Mouse (Mus musculus): ENCODE data around the gene Lrrc20. TPM values are rescaled to one million over a fixed set of nuclear protein-coding genes. Genes with fewer than 3 reads are reported as not detected.

Lrrc20 gene
- polyA plus RNA-seq, 1 experiment: 10.9 TPM

DNA sequence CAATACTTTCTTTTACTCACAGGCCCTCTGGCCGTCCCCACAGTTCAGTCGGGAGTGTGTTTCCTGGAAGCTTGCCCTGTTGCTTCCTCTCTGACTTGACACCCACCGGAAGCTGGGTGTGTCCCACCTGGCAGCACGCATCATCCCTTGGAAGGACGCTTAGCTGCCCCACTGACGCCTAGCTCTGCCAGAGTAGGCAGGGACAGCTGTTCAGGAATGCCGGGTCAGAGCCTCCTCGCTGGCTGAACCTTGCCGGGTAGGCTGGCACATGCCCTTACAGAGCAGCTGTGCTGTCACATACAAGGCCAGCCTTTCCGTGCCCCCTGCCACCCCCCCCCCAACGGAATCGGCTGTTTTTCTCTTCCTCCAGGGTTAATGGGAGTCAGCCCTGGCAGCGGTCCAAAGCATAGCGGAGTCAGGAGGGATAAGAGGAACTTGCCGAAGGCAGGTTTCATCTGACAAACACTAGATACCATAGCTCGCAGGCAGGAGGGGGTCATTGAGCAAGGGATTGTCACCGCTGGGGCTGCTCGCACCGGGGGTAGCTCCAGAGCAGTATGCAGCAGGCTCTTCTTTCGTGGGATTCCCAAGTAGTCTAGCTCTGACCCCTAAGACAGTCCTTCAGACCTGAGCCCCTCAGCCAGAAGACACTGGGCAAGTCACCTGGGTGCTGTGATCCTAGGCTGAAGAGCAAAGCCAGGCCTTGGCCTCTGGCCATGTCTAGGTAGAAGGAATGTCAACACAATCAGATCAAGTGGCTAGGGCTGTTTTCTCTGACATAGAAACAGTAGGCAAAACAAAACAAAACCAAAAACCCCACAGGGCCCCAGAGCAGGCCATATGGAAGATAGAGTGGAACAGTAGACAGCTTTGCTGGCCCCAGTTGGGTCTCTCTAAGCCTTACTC lies 60.8 kb downstream of the Lrrc20 start:
- TF ChIP-seq POLR2A (IDR thresholded peaks at IDR 0.05; ENCODE audit: control insufficient read depth, extremely low read depth, insufficient read depth, low read length, poor library complexity) (no peak), CTCF (IDR thresholded peaks at IDR 0.05; ENCODE audit: borderline replicate concordance, control insufficient read depth, extremely low read depth, insufficient read depth, low read length, poor library complexity) (no peak)
- Histone ChIP-seq H3K4me3 (ENCODE audit: control insufficient read depth, insufficient read depth, low read length) (0 out of 2 replicates have a peak overlapping the region, but pooled peaks have one; percentile 0), H3K27ac (ENCODE audit: control insufficient read depth, insufficient read depth, low read length) (no peak overlapping the region), H3K27me3 (ENCODE audit: control insufficient read depth, insufficient read depth, low read length) (no peaks in the 10 kb centered on the region), H3K36me3 (ENCODE audit: control insufficient read depth, insufficient read depth, low read length) (no peaks in the 10 kb centered on the region), H3K4me1 (replicated peaks; ENCODE audit: control insufficient read depth, insufficient read depth, low read length) (peaks cover 17% of the 10 kb centered on the region)
- 18% methylated on average over 20 of the region's 20 CpGs for WGBS
- no peak for DNase-seq

- TF ChIP-seq CTCF (IDR thresholded peaks at IDR 0.05; ENCODE audit: borderline replicate concordance, control insufficient read depth, extremely low read depth, insufficient read depth, low read length, poor library complexity) (no peak), POLR2A (IDR thresholded peaks at IDR 0.05; ENCODE audit: control insufficient read depth, extremely low read depth, insufficient read depth, low read length, poor library complexity) (no peak)
- no peaks in the 10 kb centered on the region for H3K36me3 ChIP-seq (ENCODE audit: control insufficient read depth, insufficient read depth, low read length)
- H3K27ac ChIP-seq (ENCODE audit: control insufficient read depth, insufficient read depth, low read length): no peak overlapping the region
- H3K27me3 ChIP-seq (ENCODE audit: control insufficient read depth, insufficient read depth, low read length): no peaks in the 10 kb centered on the region
- WGBS: 90% methylated on average over 5 of the region's 5 CpGs
- H3K4me3 ChIP-seq (ENCODE audit: control insufficient read depth, insufficient read depth, low read length): no peak overlapping the region
- H3K4me1 ChIP-seq (replicated peaks; ENCODE audit: control insufficient read depth, insufficient read depth, low read length): peaks cover 17% of the 10 kb centered on the region
- DNase-seq: no peak
Observed at GRCm38 (mm10) chr10:61537036-61537380, 61.4 kb downstream of the Lrrc20 start.

- Histone ChIP-seq H3K27me3 (ENCODE audit: control insufficient read depth, insufficient read depth, low read length) (no peaks in the 10 kb centered on the region), H3K4me3 (ENCODE audit: control insufficient read depth, insufficient read depth, low read length) (no peak overlapping the region), H3K4me1 (replicated peaks; ENCODE audit: control insufficient read depth, insufficient read depth, low read length) (peaks cover 17% of the 10 kb centered on the region), H3K36me3 (ENCODE audit: control insufficient read depth, insufficient read depth, low read length) (no peaks in the 10 kb centered on the region), H3K27ac (ENCODE audit: control insufficient read depth, insufficient read depth, low read length) (no peak overlapping the region)
- no peak for DNase-seq
- TF ChIP-seq POLR2A (IDR thresholded peaks at IDR 0.05; ENCODE audit: control insufficient read depth, extremely low read depth, insufficient read depth, low read length, poor library complexity) (no peak), CTCF (IDR thresholded peaks at IDR 0.05; ENCODE audit: borderline replicate concordance, control insufficient read depth, extremely low read depth, insufficient read depth, low read length, poor library complexity) (no peak)
- WGBS: 71% methylated on average over 4 of the region's 4 CpGs
Observed at GRCm38 (mm10) chr10:61538446-61538845, 62.8 kb downstream of the Lrrc20 start.

- no peaks in the 10 kb centered on the region for H3K36me3 ChIP-seq (ENCODE audit: control insufficient read depth, insufficient read depth, low read length)
- H3K4me1 ChIP-seq (replicated peaks; ENCODE audit: control insufficient read depth, insufficient read depth, low read length): no peaks in the 10 kb centered on the region
- H3K27me3 ChIP-seq (ENCODE audit: control insufficient read depth, insufficient read depth, low read length): no peaks in the 10 kb centered on the region
- TF ChIP-seq CTCF (IDR thresholded peaks at IDR 0.05; ENCODE audit: borderline replicate concordance, control insufficient read depth, extremely low read depth, insufficient read depth, low read length, poor library complexity): no peak
- TF ChIP-seq POLR2A (IDR thresholded peaks at IDR 0.05; ENCODE audit: control insufficient read depth, extremely low read depth, insufficient read depth, low read length, poor library complexity): no peak
- no peak overlapping the region for H3K27ac ChIP-seq (ENCODE audit: control insufficient read depth, insufficient read depth, low read length)
- DNase-seq: no peak
- 93% methylated on average over 12 of the region's 12 CpGs for WGBS
- H3K4me3 ChIP-seq (ENCODE audit: control insufficient read depth, insufficient read depth, low read length): no peak overlapping the region
Observed at GRCm38 (mm10) chr10:61544127-61544862, 68.7 kb downstream of the Lrrc20 start.

- H3K4me1 ChIP-seq (replicated peaks; ENCODE audit: control insufficient read depth, insufficient read depth, low read length): no peaks in the 10 kb centered on the region
Observed at GRCm38 (mm10) chr10:61544863-61545240, 69.3 kb downstream of the Lrrc20 start.

GRCm38 (mm10) chr10:61550106-61550505 lies 74.5 kb downstream of the Lrrc20 start:
- 98% methylated on average over 8 of the region's 8 CpGs for WGBS
- TF ChIP-seq CTCF (IDR thresholded peaks at IDR 0.05; ENCODE audit: borderline replicate concordance, control insufficient read depth, extremely low read depth, insufficient read depth, low read length, poor library complexity): no peak
- no peak for DNase-seq

More at GRCm38 (mm10) chr10:61544863-61545240, 69.3 kb downstream of the Lrrc20 start:
- Histone ChIP-seq H3K36me3 (ENCODE audit: control insufficient read depth, insufficient read depth, low read length) (no peaks in the 10 kb centered on the region), H3K4me3 (ENCODE audit: control insufficient read depth, insufficient read depth, low read length) (no peak overlapping the region), H3K27ac (ENCODE audit: control insufficient read depth, insufficient read depth, low read length) (no peak overlapping the region), H3K27me3 (ENCODE audit: control insufficient read depth, insufficient read depth, low read length) (no peaks in the 10 kb centered on the region)
- no peak for DNase-seq
- no peak for TF ChIP-seq CTCF (IDR thresholded peaks at IDR 0.05; ENCODE audit: borderline replicate concordance, control insufficient read depth, extremely low read depth, insufficient read depth, low read length, poor library complexity)
- no peak for TF ChIP-seq POLR2A (IDR thresholded peaks at IDR 0.05; ENCODE audit: control insufficient read depth, extremely low read depth, insufficient read depth, low read length, poor library complexity)
- WGBS: 94% methylated on average over 9 of the region's 9 CpGs

More at GRCm38 (mm10) chr10:61550106-61550505, 74.5 kb downstream of the Lrrc20 start:
- Histone ChIP-seq H3K27me3 (ENCODE audit: control insufficient read depth, insufficient read depth, low read length) (no peaks in the 10 kb centered on the region), H3K36me3 (ENCODE audit: control insufficient read depth, insufficient read depth, low read length) (no peaks in the 10 kb centered on the region), H3K27ac (ENCODE audit: control insufficient read depth, insufficient read depth, low read length) (no peak overlapping the region), H3K4me3 (ENCODE audit: control insufficient read depth, insufficient read depth, low read length) (no peak overlapping the region), H3K4me1 (replicated peaks; ENCODE audit: control insufficient read depth, insufficient read depth, low read length) (no peaks in the 10 kb centered on the region)
